8 mouse cellular contexts compared by ENCODE assay signal in the genomic region with DNA sequence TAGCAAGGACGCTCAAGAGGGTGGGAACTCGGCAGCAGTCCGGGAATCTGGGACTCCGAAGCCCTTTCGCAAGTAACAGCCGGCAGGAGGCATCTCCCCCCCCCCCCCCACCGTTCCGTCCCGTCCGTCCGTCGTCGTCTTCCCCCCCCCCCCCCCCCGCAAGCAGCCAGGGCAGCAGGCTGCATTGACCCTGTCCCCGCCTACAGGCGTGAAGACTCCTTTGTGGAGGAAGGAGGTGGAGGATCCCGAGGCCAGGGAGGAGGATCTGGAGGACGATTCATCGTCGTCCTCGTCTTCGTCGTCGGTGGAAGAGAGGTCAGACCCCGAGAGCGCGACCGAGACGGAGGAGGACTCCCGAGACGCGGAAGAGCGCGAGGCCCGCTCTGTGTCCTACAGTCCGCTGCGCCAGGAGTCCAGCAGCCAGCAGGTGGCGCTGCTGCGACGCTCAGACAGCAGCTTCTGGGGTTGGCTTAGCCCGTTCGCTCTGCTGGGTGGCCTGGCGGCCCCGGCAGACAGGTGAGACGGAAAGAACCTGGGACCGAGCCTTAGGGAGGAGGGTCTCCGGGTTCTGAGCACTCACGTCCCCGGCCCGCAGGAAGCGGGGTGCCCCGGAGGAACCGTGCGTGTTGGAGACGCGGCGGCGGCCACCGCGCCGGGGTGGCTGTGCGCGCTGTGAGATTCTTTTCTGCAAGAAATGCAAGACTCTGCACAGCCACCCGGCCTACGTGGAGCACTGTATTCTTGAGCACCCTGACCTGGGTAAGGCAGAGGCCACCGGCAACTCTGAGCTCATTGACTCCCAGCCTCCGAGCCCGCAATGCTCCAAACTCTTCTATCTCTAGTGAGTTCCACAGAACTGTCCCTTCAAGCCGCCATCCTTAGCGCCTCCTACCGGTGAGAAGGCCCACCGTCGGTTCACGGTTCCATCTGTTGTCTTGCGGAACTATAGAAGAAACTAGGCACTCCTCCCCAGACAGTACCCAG. TPM values are rescaled to one million over a fixed set of nuclear protein-coding genes. Genes with fewer than 3 reads are reported as not detected.
A peak's percentile ranks its signal among the peaks of the same experiment; 100 is the strongest.
DNase-seq lines count a peak whose midpoint lies in the region; ATAC-seq and TF ChIP-seq lines count a peak whose summit lies in the region.

No protein-coding gene starts in this region.

- H3K4me1 ChIP-seq in cortical plate, adult 2 months (ENCODE audit: control insufficient read depth, insufficient read depth, low read length) = no peaks in the 10 kb centered on the region

- TF ChIP-seq POLR2A in cortical plate, adult 2 months (IDR thresholded peaks at IDR 0.05; ENCODE audit: extremely low read depth, insufficient read depth, low read length) = no peak

- DNase-seq in adrenal gland, adult (ENCODE audit: inconsistent age in 2 of 2, low spot score in 1 of 2) = peak; percentile 88 to 96
- DNase-seq in gastrocnemius, postnatal 10 days = peak; percentile 86
- DNase-seq in hindlimb bud, embryonic 11.5 days (ENCODE audit: extremely low spot score, low read depth, low spot score) = peak; percentile 90
- peak; percentile 83 to 85 for DNase-seq in left cerebral cortex, adult 2 months (ENCODE audit: extremely low spot score in 1 of 2, low spot score in 2 of 2)
- DNase-seq in right cerebral cortex, adult 18-20 months = peak; percentile 83
- peak; percentile 88 for DNase-seq in urinary bladder, postnatal 14 days (ENCODE audit: low spot score)

- ATAC-seq in megakaryocyte, adult 5-6 weeks (ENCODE audit: poor library complexity, severe bottlenecking) = peak; percentile 84

- peak; percentile 78 for TF ChIP-seq CTCF in cortical plate, adult 2 months (IDR thresholded peaks at IDR 0.05; ENCODE audit: extremely low read depth, insufficient read depth, low read length)
- TF ChIP-seq CTCF in left cerebral cortex, adult 2 months (IDR thresholded peaks at IDR 0.05) = peak; percentile 81

- intact Hi-C loops in left cerebral cortex, adult 2 months (cut with DNase I) = loop anchor here (1.0 to 10.0 kb wide), 2 partner anchors 194 to 299 kb away; no protein-coding TSS in a partner anchor

- H3K27ac ChIP-seq in cortical plate, adult 2 months (ENCODE audit: insufficient read depth, low read length) = peak overlapping the region; percentile 11; the same call in 1 of the 2 replicates
- peak overlapping the region; percentile 48; the same call in 1 of the 2 replicates for H3K27ac ChIP-seq in left cerebral cortex, adult 2 months

- peak overlapping the region; percentile 54 for H3K4me3 ChIP-seq in cortical plate, adult 2 months (ENCODE audit: insufficient read depth, low read length)
- H3K4me3 ChIP-seq in left cerebral cortex, adult 2 months = peak overlapping the region; percentile 60

RNA-seq across cellular contexts. Expression of a gene that starts 2.9 kb away (rescaled TPM):
- polyA plus RNA-seq in cortical plate, adult 2 months (2012; rRNA removed) = 0.75 and 0.95 TPM in 2 replicates
- total RNA-seq in gastrocnemius, postnatal 10 days (2021) = under 1 TPM in 1 of 2 experiments, not detected in 1; 0.29 TPM
- not detected for total RNA-seq in left cerebral cortex, adult 2 months (2021)
- total RNA-seq in megakaryocyte, adult 5-6 weeks (2015) = 19.7 and 21.4 TPM in 2 replicates
- total RNA-seq in megakaryocyte, adult 5-6 weeks (2017) = 44.8 and 55.4 TPM in 2 replicates

RNA-seq across cellular contexts. Expression of a gene that starts 11.1 kb away (rescaled TPM):
- 0.10 TPM in 1 of 2 replicates, not detected in the other for polyA plus RNA-seq in cortical plate, adult 2 months (2012; rRNA removed)
- not detected for total RNA-seq in gastrocnemius, postnatal 10 days (2021)
- total RNA-seq in left cerebral cortex, adult 2 months (2021) = not detected
- total RNA-seq in megakaryocyte, adult 5-6 weeks (2015) = not detected in 2 replicates
- total RNA-seq in megakaryocyte, adult 5-6 weeks (2017) = not detected in 2 replicates

RNA-seq across cellular contexts. Expression of a gene that starts 22.5 kb away (rescaled TPM):
- 3.9 and 5.3 TPM in 2 replicates for polyA plus RNA-seq in cortical plate, adult 2 months (2012; rRNA removed)
- total RNA-seq in gastrocnemius, postnatal 10 days (2021) = 1 to 10 TPM; 3.7 to 4.6 TPM
- 1 to 10 TPM; 3.8 to 3.9 TPM for total RNA-seq in left cerebral cortex, adult 2 months (2021)
- 6.2 and 8.9 TPM in 2 replicates for total RNA-seq in megakaryocyte, adult 5-6 weeks (2015)
- total RNA-seq in megakaryocyte, adult 5-6 weeks (2017) = 3.0 and 4.1 TPM in 2 replicates

RNA-seq across cellular contexts. Expression of a gene that starts 31.4 kb away (rescaled TPM):
- polyA plus RNA-seq in cortical plate, adult 2 months (2012; rRNA removed) = 252 and 271 TPM in 2 replicates
- under 1 TPM; 0.75 to 0.81 TPM for total RNA-seq in gastrocnemius, postnatal 10 days (2021)
- 100 to 1,000 TPM; 237 to 267 TPM for total RNA-seq in left cerebral cortex, adult 2 months (2021)
- not detected in 2 replicates for total RNA-seq in megakaryocyte, adult 5-6 weeks (2015)
- not detected in 2 replicates for total RNA-seq in megakaryocyte, adult 5-6 weeks (2017)

RNA-seq across cellular contexts. Expression of a gene that starts 32.5 kb away (rescaled TPM):
- polyA plus RNA-seq in cortical plate, adult 2 months (2012; rRNA removed) = 43.0 and 50.8 TPM in 2 replicates
- total RNA-seq in gastrocnemius, postnatal 10 days (2021) = 10 to 100 TPM; 21.1 to 29.7 TPM
- total RNA-seq in left cerebral cortex, adult 2 months (2021) = 10 to 100 TPM; 71.9 to 74.1 TPM
- total RNA-seq in megakaryocyte, adult 5-6 weeks (2015) = 44.8 and 54.0 TPM in 2 replicates
- 37.4 and 39.2 TPM in 2 replicates for total RNA-seq in megakaryocyte, adult 5-6 weeks (2017)

Comparison
In these comparisons a context has a peak if more than half of its experiments do, and no peak if none do; other contexts are left out.
1. Peak in every context shown above with its lines: DNase-seq, ATAC-seq, H3K4me3 ChIP-seq and H3K27ac ChIP-seq.
2. RNA of a gene that starts 2.9 kb away (total RNA-seq): 19.7 to 55.4 TPM in megakaryocyte, adult 5-6 weeks; 0.29 TPM in gastrocnemius, postnatal 10 days and not detected in left cerebral cortex, adult 2 months; every median in the first group is over 10 times any median in the second.